Mouse (Mus musculus) hindbrain, embryonic 14.5 days (tissue): ENCODE measurements around the gene Diaph2. TPM values are rescaled to one million over a fixed set of nuclear protein-coding genes. Genes with fewer than 3 reads are reported as not detected.

Experiments
- ATAC-seq: fragments of 200-750 bp; cut with Nextera tagmentation; 2 replicates; pipeline ENCODE4 v1.8.0; 2017; ENCODE audit warnings: moderate number of reproducible peaks, mild to moderate bottlenecking, moderate TSS enrichment, moderate library complexity; ENCODE audit not compliant: low FRiP score
- DNase-seq: peaks from one replicate; pipeline ENCODE4 v3.0.0-alpha.2; 2015; ENCODE audit warnings: low spot score
- H3K27ac ChIP-seq: fragments of 300-500 bp; sonication (generic); 2 replicates; pipeline ENCODE4 v1.5.1; 2014; ENCODE audit warnings: mild to moderate bottlenecking, moderate library complexity
- H3K27me3 ChIP-seq: fragments of 300-500 bp; sonication (generic); 2 replicates; pipeline ENCODE4 v1.6.1; 2014; ENCODE audit warnings: mild to moderate bottlenecking, low read length, mixed read lengths; ENCODE audit not compliant: control insufficient read depth, insufficient read depth
- H3K36me3 ChIP-seq: fragments of 300-500 bp; sonication (generic); replicated peaks from 2 replicates; pipeline ENCODE4 v1.6.1; 2014; ENCODE audit not compliant: control insufficient read depth, insufficient read depth
- H3K4me1 ChIP-seq: fragments of 300-500 bp; sonication (generic); replicated peaks from 2 replicates; pipeline ENCODE4 v1.6.1; 2014; ENCODE audit warnings: antibody characterized with exemption, low read length, mixed read lengths; ENCODE audit not compliant: control insufficient read depth, insufficient read depth
- H3K4me2 ChIP-seq: fragments of 300-500 bp; sonication (generic); replicated peaks from 2 replicates; pipeline ENCODE4 v1.6.1; 2014; ENCODE audit warnings: mild to moderate bottlenecking, moderate library complexity
- H3K4me3 ChIP-seq: fragments of 300-500 bp; sonication (generic); replicated peaks from 2 replicates; pipeline ENCODE4 v1.5.1; 2014; ENCODE audit warnings: mild to moderate bottlenecking, low read length
- H3K9ac ChIP-seq: fragments of 300-500 bp; sonication (generic); 2 replicates; pipeline ENCODE4 v1.6.1; 2014
- H3K9me3 ChIP-seq: fragments of 300-500 bp; sonication (generic); 2 replicates; pipeline ENCODE4 v1.6.1; 2016; ENCODE audit warnings: low read length; ENCODE audit not compliant: control insufficient read depth
- WGBS: fragments of 180-500 bp; shearing (Covaris S2); extraction: QIAGEN DNeasy Blood & Tissue Kit; methylation state at CpG from one replicate; pipeline ENCODE4 v1.1.7; 2014; 5-methylcytosine and 5-hydroxymethylcytosine counted together
- polyA plus RNA-seq: library from polyadenylated mRNA; unstranded; fragments of >200 nt; fragmentation: Nextera tagmentation; extraction: Ambion mirVana; gene quantifications from 2 replicates; pipeline ENCODE4 v1.2.1, GENCODE M21; 2014

Diaph2 gene
- polyA plus RNA-seq, 1 experiment from 2014 or later = 5.4 TPM

- Histone ChIP-seq H3K4me3 (no peak overlapping the region), H3K9me3 (no peaks in the 10 kb centered on the region), H3K4me1 (no peaks in the 10 kb centered on the region), H3K4me2 (no peak overlapping the region), H3K27ac (no peak overlapping the region), H3K9ac (no peak overlapping the region), H3K27me3 (no peaks in the 10 kb centered on the region), H3K36me3 (no peaks in the 10 kb centered on the region)
- no peak for ATAC-seq
- DNase-seq = no peak
- WGBS = 72% methylated on average over 4 of the region's 4 CpGs
Observed at GRCm38 (mm10) chrX:130452488-130452823, 702.9 kb downstream of the Diaph2 start.

- no peak overlapping the region for H3K27ac ChIP-seq
- H3K4me2 ChIP-seq = no peak overlapping the region
- no peak overlapping the region for H3K4me3 ChIP-seq
- ATAC-seq = no peak
- DNase-seq = no peak
- no peaks in the 10 kb centered on the region for H3K9me3 ChIP-seq
- no peaks in the 10 kb centered on the region for H3K4me1 ChIP-seq
- no peak overlapping the region for H3K9ac ChIP-seq
- H3K27me3 ChIP-seq = no peaks in the 10 kb centered on the region
- WGBS = 58% methylated on average over 2 of the region's 2 CpGs
- H3K36me3 ChIP-seq = no peaks in the 10 kb centered on the region
Observed at GRCm38 (mm10) chrX:130473133-130473532, 723.6 kb downstream of the Diaph2 start.

- Histone ChIP-seq H3K36me3 (no peaks in the 10 kb centered on the region), H3K4me2 (no peak overlapping the region), H3K9ac (no peak overlapping the region), H3K4me1 (no peaks in the 10 kb centered on the region), H3K4me3 (no peak overlapping the region), H3K27me3 (no peaks in the 10 kb centered on the region), H3K27ac (no peak overlapping the region), H3K9me3 (no peaks in the 10 kb centered on the region)
- ATAC-seq (no peak), DNase-seq (no peak)
- WGBS = 96% methylated on average over 1 of the region's 1 CpGs
Observed at GRCm38 (mm10) chrX:130480877-130481276, 731.3 kb downstream of the Diaph2 start.

- H3K27me3 ChIP-seq = no peaks in the 10 kb centered on the region; the same call in 1 of the 2 replicates
- H3K27ac ChIP-seq = peak overlapping the region; percentile 67
- peaks cover 7% of the 10 kb centered on the region; the same call in 1 of the 2 replicates for H3K4me1 ChIP-seq
- peak overlapping the region; percentile 12; the same call in 1 of the 2 replicates for H3K4me3 ChIP-seq
- ATAC-seq = peak; percentile 65
- H3K36me3 ChIP-seq = no peaks in the 10 kb centered on the region
- peak; percentile 27 for DNase-seq
- H3K9me3 ChIP-seq = no peaks in the 10 kb centered on the region
- peak overlapping the region; percentile 41 for H3K4me2 ChIP-seq
- H3K9ac ChIP-seq = peak overlapping the region; percentile 34
- WGBS = 32% methylated on average over 12 of the region's 12 CpGs
Observed at GRCm38 (mm10) chrX:130502680-130503464, 753.3 kb downstream of the Diaph2 start.

GRCm38 (mm10) chrX:130503465-130503860 lies 753.9 kb downstream of the Diaph2 start:
- WGBS = 46% methylated on average over 3 of the region's 3 CpGs
- ATAC-seq = no peak; the same call in 1 of the 2 replicates
- peak overlapping the region; percentile 41 for H3K4me2 ChIP-seq
- peaks cover 7% of the 10 kb centered on the region; the same call in 1 of the 2 replicates for H3K4me1 ChIP-seq
- no peak overlapping the region for H3K4me3 ChIP-seq
- DNase-seq = no peak
- H3K27me3 ChIP-seq = no peaks in the 10 kb centered on the region; the same call in 1 of the 2 replicates
- no peaks in the 10 kb centered on the region for H3K36me3 ChIP-seq
- peak overlapping the region; percentile 34 for H3K9ac ChIP-seq
- H3K27ac ChIP-seq = peak overlapping the region; percentile 67; the same call in 1 of the 2 replicates
- H3K9me3 ChIP-seq = no peaks in the 10 kb centered on the region

- H3K27me3 ChIP-seq = no peaks in the 10 kb centered on the region; the same call in 1 of the 2 replicates
- WGBS = 18% methylated on average over 5 of the region's 5 CpGs
- no peaks in the 10 kb centered on the region for H3K9me3 ChIP-seq
- no peaks in the 10 kb centered on the region for H3K36me3 ChIP-seq
- no peak for DNase-seq
- H3K4me3 ChIP-seq = no peak overlapping the region
- ATAC-seq = peak; percentile 24; the same call in 1 of the 2 replicates
- no peak overlapping the region for H3K9ac ChIP-seq
- no peak overlapping the region for H3K4me2 ChIP-seq
- H3K27ac ChIP-seq = no peak overlapping the region
- peaks cover 7% of the 10 kb centered on the region; the same call in 1 of the 2 replicates for H3K4me1 ChIP-seq
Observed at GRCm38 (mm10) chrX:130505626-130506025, 756.1 kb downstream of the Diaph2 start.
